Mouse (Mus musculus) CH12.LX (cell line): ENCODE results near the gene Doxl2. TPM values are rescaled to one million over a fixed set of nuclear protein-coding genes. Genes with fewer than 3 reads are reported as not detected.
A peak's percentile ranks its signal among the peaks of the same experiment; 100 is the strongest.

Source experiments
- DNase-seq: peaks from one replicate; pipeline ENCODE4 v3.0.0-alpha.2; 2013; ENCODE audit errors: extremely low read depth
- H3K27ac ChIP-seq: 2 replicates; pipeline ENCODE4 v1.5.1; 2012; ENCODE audit warnings: low read depth, mild to moderate bottlenecking, control low read depth, moderate library complexity; ENCODE audit not compliant: insufficient read depth
- H3K27me3 ChIP-seq: replicated peaks from 2 replicates; pipeline ENCODE3; 2012; ENCODE audit warnings: inconsistent platforms
- H3K36me3 ChIP-seq, 2 experiments: replicated peaks in 1 of 2; 2 replicates each; pipeline versions ENCODE3 to v1.6.1; 2012; ENCODE audit warnings: inconsistent platforms in 1 of 2, low read length in 1 of 2, mild to moderate bottlenecking in 1 of 2, mixed read lengths in 1 of 2, moderate library complexity in 1 of 2; ENCODE audit not compliant: control insufficient read depth in 1 of 2, insufficient read depth in 1 of 2
- H3K4me1 ChIP-seq, 2 experiments: 2 replicates each; pipeline ENCODE4 v1.6.1; 2012; ENCODE audit warnings: inconsistent platforms in 1 of 2, moderate library complexity in 1 of 2; ENCODE audit not compliant: insufficient read depth in 2 of 2, control insufficient read depth in 1 of 2
- H3K4me2 ChIP-seq: 2 replicates; pipeline ENCODE4 v1.6.1; 2012; ENCODE audit warnings: low read depth, mild to moderate bottlenecking, control low read depth; ENCODE audit not compliant: poor library complexity, insufficient read depth, severe bottlenecking
- H3K4me3 ChIP-seq, 3 experiments: fragments of 150-350 bp in 1 of 3; sonication (generic) in 1 of 3; replicated peaks in 1 of 3; 2 replicates each; pipeline versions ENCODE3 to v1.5.1; 2011 to 2012; ENCODE audit warnings: low read depth in 2 of 3, low read length in 2 of 3, mild to moderate bottlenecking in 2 of 3, moderate library complexity in 2 of 3, control low read depth in 1 of 3, improper control_type of control experiment in 1 of 3, inconsistent platforms in 1 of 3, mixed read lengths in 1 of 3; ENCODE audit not compliant: poor library complexity in 1 of 3
- H3K79me2 ChIP-seq: replicated peaks from 2 replicates; pipeline ENCODE4 v1.6.1; 2012; ENCODE audit warnings: mild to moderate bottlenecking, moderate library complexity; ENCODE audit not compliant: control insufficient read depth, poor library complexity, insufficient read depth, severe bottlenecking; ENCODE audit errors: extremely low read depth
- H3K9ac ChIP-seq: 2 replicates; pipeline ENCODE4 v1.6.1; 2012; ENCODE audit warnings: low read depth, mild to moderate bottlenecking, control low read depth, moderate library complexity; ENCODE audit not compliant: insufficient read depth
- H3K9me3 ChIP-seq: replicated peaks from 2 replicates; pipeline ENCODE3; 2012; ENCODE audit warnings: low read length, inconsistent platforms, mixed read lengths
- BHLHE40 ChIP-seq: IDR thresholded peaks from 2 replicates; pipeline ENCODE4 v1.6.1; 2011; ENCODE audit warnings: mild to moderate bottlenecking, low read depth, low read length, improper control_type of control experiment
- CHD2 ChIP-seq: IDR thresholded peaks from 2 replicates; pipeline ENCODE4 v1.6.1; 2011; ENCODE audit warnings: low read length, improper control_type of control experiment
- IRF4 ChIP-seq: IDR thresholded peaks from 2 replicates; pipeline ENCODE4 v1.6.1; 2014; ENCODE audit warnings: low read depth, mild to moderate bottlenecking, inconsistent platforms, low read length, improper control_type of control experiment
- MAFK ChIP-seq: IDR thresholded peaks from 2 replicates; pipeline ENCODE4 v1.6.1; 2011; ENCODE audit warnings: low read length, improper control_type of control experiment; ENCODE audit not compliant: insufficient replicate concordance
- MAX ChIP-seq: IDR thresholded peaks from 2 replicates; pipeline ENCODE4 v1.6.1; 2011; ENCODE audit warnings: low read length, improper control_type of control experiment
- MAZ ChIP-seq: IDR thresholded peaks from 2 replicates; pipeline ENCODE4 v1.6.1; 2012; ENCODE audit warnings: low read depth, mild to moderate bottlenecking, inconsistent platforms, low read length, improper control_type of control experiment, moderate library complexity
- RAD21 ChIP-seq: IDR thresholded peaks from 2 replicates; pipeline ENCODE4 v1.6.1; 2011; ENCODE audit warnings: low read depth, mild to moderate bottlenecking, low read length, improper control_type of control experiment, moderate library complexity
- SMC3 ChIP-seq: IDR thresholded peaks from 2 replicates; pipeline ENCODE4 v1.6.1; 2011; ENCODE audit warnings: low read depth, low read length, improper control_type of control experiment
- TBP ChIP-seq: conservative IDR thresholded peaks from 2 replicates; pipeline ENCODE4 v1.6.1; 2011; ENCODE audit warnings: low read depth, low read length, improper control_type of control experiment
- dilution Hi-C: fragments of 300-500 bp; cut with MboI; formaldehyde crosslinking; loops from 2 replicates; pipeline ENCODE4 v1.14.3; 2020; ENCODE audit warnings: low sequenced_read_pairs; ENCODE audit not compliant: extremely low pct_unique_long_range_greater_than_20kb, extremely low pct_ligation_motif_present
- in situ Hi-C: fragments of 300-500 bp; cut with MboI; formaldehyde crosslinking; loops from 3 replicates; pipeline ENCODE4 v1.14.3; 2019; ENCODE audit warnings: low sequenced_read_pairs, low pct_ligation_motif_present, low pct_unique_long_range_greater_than_20kb, mixed read lengths
- polyA plus RNA-seq: library from polyadenylated mRNA; unstranded; fragments of >175 nt; gene quantifications from 2 replicates; pipeline ENCODE4 v1.2.1, GENCODE M21; 2012; ENCODE audit warnings: low read depth; ENCODE audit not compliant: insufficient read length
- total RNA-seq, 2 experiments: library from RNA; depleted of rRNA; stranded (reverse); fragments of 300-350 nt in 1 of 2; fragments of >200 nt in 1 of 2; gene quantifications; 2 replicates each; pipeline ENCODE4 v1.2.3; 2012 to 2014

Doxl2 gene
- total and polyA plus RNA-seq, 3 experiments: not detected

- TF ChIP-seq MAFK: no peak
- TF ChIP-seq BHLHE40: peak; percentile 72
- TF ChIP-seq, all 38 proteins: peak for 1
- dilution Hi-C loops: no loop called here
- H3K4me3 ChIP-seq: no peak overlapping the region
- no peaks in the 10 kb centered on the region for H3K36me3 ChIP-seq
- no peak overlapping the region for H3K27ac ChIP-seq
- no peaks in the 10 kb centered on the region for H3K9me3 ChIP-seq
- in situ Hi-C loops: no loop called here
- H3K4me2 ChIP-seq: no peak overlapping the region
- H3K79me2 ChIP-seq: no peaks in the 10 kb centered on the region
- H3K9ac ChIP-seq: no peak overlapping the region
- no peaks in the 10 kb centered on the region for H3K4me1 ChIP-seq
- no peak for DNase-seq
- H3K27me3 ChIP-seq: no peaks in the 10 kb centered on the region
Observed at GRCm38 (mm10) chr6:49023315-49023714, 48.6 kb downstream of the Doxl2 start.

GRCm38 (mm10) chr6:49025290-49025689 is 50.5 kb downstream of the Doxl2 start:
- Histone ChIP-seq H3K27ac (no peak overlapping the region), H3K27me3 (no peaks in the 10 kb centered on the region), H3K9ac (no peak overlapping the region), H3K36me3 (no peaks in the 10 kb centered on the region), H3K4me3 (no peak overlapping the region), H3K79me2 (no peaks in the 10 kb centered on the region), H3K4me1 (no peaks in the 10 kb centered on the region), H3K9me3 (no peaks in the 10 kb centered on the region), H3K4me2 (no peak overlapping the region)
- no peak for DNase-seq
- TF ChIP-seq RAD21: no peak
- in situ Hi-C loops (no loop called here), dilution Hi-C loops (no loop called here)

- no peak for DNase-seq
- H3K4me3 ChIP-seq: no peak overlapping the region
- no peak overlapping the region for H3K27ac ChIP-seq
- no peaks in the 10 kb centered on the region for H3K4me1 ChIP-seq
- H3K9me3 ChIP-seq: no peaks in the 10 kb centered on the region
- H3K36me3 ChIP-seq: no peaks in the 10 kb centered on the region
- dilution Hi-C loops: no loop called here
- TF ChIP-seq MAZ (no peak), MAX (no peak), IRF4 (no peak), RAD21 (no peak), SMC3 (no peak), CHD2 (no peak), TBP (no peak)
- H3K27me3 ChIP-seq: no peaks in the 10 kb centered on the region
- H3K79me2 ChIP-seq: no peaks in the 10 kb centered on the region
- H3K9ac ChIP-seq: no peak overlapping the region
- in situ Hi-C loops: no loop called here
- H3K4me2 ChIP-seq: no peak overlapping the region
Observed at GRCm38 (mm10) chr6:49026496-49026895, 51.7 kb downstream of the Doxl2 start.
